Mouse (Mus musculus) olfactory bulb, adult 2 months (tissue): ENCODE measurements around the gene Per2.

Experiments
- CTCF ChIP-seq: fragments of 200-500 bp; IDR thresholded peaks from 2 replicates; pipeline ENCODE4 v1.5.1; 2012; ENCODE audit warnings: low read depth, mild to moderate bottlenecking, low read length, moderate library complexity; ENCODE audit not compliant: insufficient read depth
- POLR2A ChIP-seq: fragments of 200-500 bp; IDR thresholded peaks from 2 replicates; pipeline ENCODE4 v1.6.1; 2012; ENCODE audit warnings: mild to moderate bottlenecking, low read depth, low read length, moderate library complexity; ENCODE audit not compliant: insufficient read depth

DNA sequence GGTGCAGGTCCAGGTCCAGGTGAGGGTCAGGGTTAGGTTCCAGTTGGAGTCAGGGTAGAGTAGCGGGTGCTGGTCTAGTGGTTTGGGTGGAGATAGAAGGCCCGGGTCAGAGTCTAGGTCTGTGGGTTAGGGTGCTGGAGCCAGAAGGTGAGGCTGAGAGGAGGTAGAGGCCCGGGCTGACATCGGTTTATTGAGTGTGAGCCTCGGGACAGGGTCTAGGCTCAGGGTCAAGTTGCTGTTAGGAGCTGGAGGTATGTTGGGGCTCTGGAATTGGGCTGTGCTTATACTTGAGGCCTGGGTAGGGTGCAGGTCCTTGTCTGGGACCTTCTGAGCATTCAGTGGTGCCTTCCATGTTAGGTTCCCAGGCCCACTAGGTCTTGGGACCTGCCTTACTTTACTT, 36.2 kb upstream of the Per2 start:
- TF ChIP-seq CTCF (no peak), POLR2A (no peak)
